In genomic region chr5:31154152-31154553, GRCm38 (mm10) we compare ENCODE assay signal across 8 mouse cellular contexts. TPM values are rescaled to one million over a fixed set of nuclear protein-coding genes. Genes with fewer than 3 reads are reported as not detected.
A peak's percentile ranks its signal among the peaks of the same experiment; 100 is the strongest.
DNase-seq lines count a peak whose midpoint lies in the region; ATAC-seq and TF ChIP-seq lines count a peak whose summit lies in the region.

Mpv17 (minus strand) TSS chr5:31154251.

- in situ Hi-C loops in CH12.LX (cut with MboI; ENCODE audit: low pct_ligation_motif_present, low pct_unique_long_range_greater_than_20kb, low sequenced_read_pairs), result no loop called here

- ATAC-seq in forebrain, embryonic 11.5 days (replicated peaks; ENCODE audit: low FRiP score), result peak; percentile 93
- peak; percentile 91 for ATAC-seq in heart, embryonic 16.5 days (replicated peaks; ENCODE audit: extremely low read depth, insufficient read depth, low FRiP score)
- peak; percentile 88 for ATAC-seq in liver, embryonic 15.5 days (ENCODE audit: insufficient read depth)
- peak; percentile 97 for ATAC-seq in neural tube, embryonic 13.5 days (ENCODE audit: low read depth)

- TF ChIP-seq EP300 in CH12.LX (IDR thresholded peaks at IDR 0.05; ENCODE audit: low read length), result no peak

- H3K4me1 ChIP-seq in CH12.LX (ENCODE audit: control insufficient read depth in 1 of 2, insufficient read depth in 2 of 2), result peaks cover 3 to 24% of the 10 kb centered on the region in 2 experiments; a peak in 2 of 4 replicates
- H3K4me1 ChIP-seq in forebrain, embryonic 11.5 days (replicated peaks; ENCODE audit: control insufficient read depth, insufficient read depth, low read length), result peaks cover 5% of the 10 kb centered on the region; the same call in 1 of the 2 replicates
- H3K4me1 ChIP-seq in heart, embryonic 16.5 days (ENCODE audit: control insufficient read depth, insufficient read depth, low read length), result peaks cover 13% of the 10 kb centered on the region
- H3K4me1 ChIP-seq in liver, embryonic 15.5 days (replicated peaks), result peaks cover 20% of the 10 kb centered on the region
- peaks cover 18% of the 10 kb centered on the region for H3K4me1 ChIP-seq in neural tube, embryonic 13.5 days (replicated peaks)
- H3K4me1 ChIP-seq in testis, adult 2 months (ENCODE audit: control insufficient read depth, insufficient read depth, low read length), result peaks cover 5% of the 10 kb centered on the region

- under 1% methylated on average over 19 of the region's 19 CpGs for WGBS in forebrain, embryonic 11.5 days
- WGBS in heart, embryonic 16.5 days, result under 1% methylated on average over 19 of the region's 19 CpGs
- under 1% methylated on average over 19 of the region's 19 CpGs for WGBS in liver, embryonic 15.5 days (ENCODE audit: insufficient replicate concordance)
- WGBS in neural tube, embryonic 13.5 days, result under 1% methylated on average over 19 of the region's 19 CpGs

- no peaks in the 10 kb centered on the region for H3K27me3 ChIP-seq in CH12.LX (replicated peaks)
- no peaks in the 10 kb centered on the region for H3K27me3 ChIP-seq in forebrain, embryonic 11.5 days (ENCODE audit: control insufficient read depth, insufficient read depth, low read length)
- H3K27me3 ChIP-seq in heart, embryonic 16.5 days (ENCODE audit: control insufficient read depth, insufficient read depth, low read length), result no peaks in the 10 kb centered on the region
- no peaks in the 10 kb centered on the region for H3K27me3 ChIP-seq in liver, embryonic 15.5 days
- no peaks in the 10 kb centered on the region for H3K27me3 ChIP-seq in neural tube, embryonic 13.5 days
- H3K27me3 ChIP-seq in testis, adult 2 months (ENCODE audit: control insufficient read depth, insufficient read depth, low read length), result no peaks in the 10 kb centered on the region

- peak; percentile 86 for DNase-seq in CH12.LX (ENCODE audit: extremely low read depth)
- peak; percentile 67 for DNase-seq in c-Kit-positive CD71-positive TER-119-negative erythroid progenitor cells, embryonic 14.5 days (ENCODE audit: low read depth)
- DNase-seq in forebrain, embryonic 11.5 days (ENCODE audit: low spot score), result peak; percentile 88
- peak; percentile 91 to 93 for DNase-seq in kidney, postnatal 36 days

- TF ChIP-seq POLR2A in CH12.LX (IDR thresholded peaks at IDR 0.05; ENCODE audit: low read depth, low read length), result peak; percentile 73
- TF ChIP-seq POLR2A in testis, adult 2 months (IDR thresholded peaks at IDR 0.05; ENCODE audit: control insufficient read depth, low read depth, low read length), result peak; percentile 84

- H3K27ac ChIP-seq in CH12.LX (ENCODE audit: insufficient read depth, low read depth), result peak within 1 kb of the TSS; percentile 33; the same call in 1 of the 2 replicates
- no peak within 1 kb of the TSS for H3K27ac ChIP-seq in forebrain, embryonic 11.5 days (ENCODE audit: low read depth, low read length)
- H3K27ac ChIP-seq in heart, embryonic 16.5 days (ENCODE audit: low read length), result peak within 1 kb of the TSS; percentile 66
- peak within 1 kb of the TSS; percentile 76 for H3K27ac ChIP-seq in liver, embryonic 15.5 days (replicated peaks)
- H3K27ac ChIP-seq in neural tube, embryonic 13.5 days (replicated peaks), result peak within 1 kb of the TSS; percentile 75
- H3K27ac ChIP-seq in testis, adult 2 months (ENCODE audit: control insufficient read depth, insufficient read depth, low read depth, low read length), result peak within 1 kb of the TSS; percentile 54

- peak within 1 kb of the TSS; percentile 61 for H3K9ac ChIP-seq in CH12.LX (ENCODE audit: insufficient read depth, low read depth)
- peak within 1 kb of the TSS; percentile 72 for H3K9ac ChIP-seq in forebrain, embryonic 11.5 days (ENCODE audit: low read length)
- H3K9ac ChIP-seq in heart, embryonic 16.5 days (ENCODE audit: low read length), result peak within 1 kb of the TSS; percentile 87
- H3K9ac ChIP-seq in liver, embryonic 15.5 days, result peak within 1 kb of the TSS; percentile 80
- H3K9ac ChIP-seq in neural tube, embryonic 13.5 days, result peak within 1 kb of the TSS; percentile 83

- TF ChIP-seq CTCF in CH12.LX (conservative IDR thresholded peaks at IDR 0.05 in 1 of 2, IDR thresholded peaks at IDR 0.05 in 1 of 2; ENCODE audit: low read depth in 2 of 2, low read length in 2 of 2), result no peak
- no peak for TF ChIP-seq CTCF in testis, adult 2 months (IDR thresholded peaks at IDR 0.05; ENCODE audit: control insufficient read depth, insufficient read depth, insufficient replicate concordance, low read depth, low read length)

- H3K4me2 ChIP-seq in CH12.LX (ENCODE audit: insufficient read depth, low read depth, poor library complexity, severe bottlenecking), result peak within 1 kb of the TSS; percentile 65
- H3K4me2 ChIP-seq in forebrain, embryonic 11.5 days (ENCODE audit: low read depth, low read length, severe bottlenecking), result peak within 1 kb of the TSS; percentile 94
- H3K4me2 ChIP-seq in heart, embryonic 16.5 days (ENCODE audit: low read depth, low read length), result peak within 1 kb of the TSS; percentile 74
- H3K4me2 ChIP-seq in liver, embryonic 15.5 days, result peak within 1 kb of the TSS; percentile 86
- peak within 1 kb of the TSS; percentile 86 for H3K4me2 ChIP-seq in neural tube, embryonic 13.5 days

- H3K4me3 ChIP-seq in CH12.LX (replicated peaks in 1 of 3; ENCODE audit: low read depth in 2 of 3, low read length in 2 of 3, poor library complexity in 1 of 3), result peak within 1 kb of the TSS; percentile 72 to 81 (median 73)
- peak within 1 kb of the TSS; percentile 58 for H3K4me3 ChIP-seq in forebrain, embryonic 11.5 days (ENCODE audit: low read depth, low read length)
- peak within 1 kb of the TSS; percentile 78 for H3K4me3 ChIP-seq in heart, embryonic 16.5 days (ENCODE audit: low read length)
- H3K4me3 ChIP-seq in liver, embryonic 15.5 days (replicated peaks), result peak within 1 kb of the TSS; percentile 72
- peak within 1 kb of the TSS; percentile 67 for H3K4me3 ChIP-seq in neural tube, embryonic 13.5 days
- peak within 1 kb of the TSS; percentile 81 for H3K4me3 ChIP-seq in testis, adult 2 months (ENCODE audit: control insufficient read depth, low read depth, low read length)

- H3K9me3 ChIP-seq in CH12.LX (replicated peaks; ENCODE audit: low read length), result no peaks in the 10 kb centered on the region
- H3K9me3 ChIP-seq in forebrain, embryonic 11.5 days (ENCODE audit: control insufficient read depth, low read length), result no peaks in the 10 kb centered on the region
- no peaks in the 10 kb centered on the region for H3K9me3 ChIP-seq in heart, embryonic 16.5 days (replicated peaks; ENCODE audit: control insufficient read depth, low read length)
- no peaks in the 10 kb centered on the region for H3K9me3 ChIP-seq in liver, embryonic 15.5 days (replicated peaks)
- no peaks in the 10 kb centered on the region for H3K9me3 ChIP-seq in neural tube, embryonic 13.5 days

- H3K79me2 ChIP-seq in CH12.LX (replicated peaks; ENCODE audit: control insufficient read depth, extremely low read depth, insufficient read depth, poor library complexity, severe bottlenecking), result no peaks in the 10 kb centered on the region

- TF ChIP-seq RAD21 in CH12.LX (IDR thresholded peaks at IDR 0.05; ENCODE audit: low read depth, low read length), result no peak

- H3K36me3 ChIP-seq in CH12.LX (replicated peaks in 1 of 2; ENCODE audit: control insufficient read depth in 1 of 2, insufficient read depth in 1 of 2, low read length in 1 of 2), result peaks cover 31 to 66% of the 10 kb centered on the region in 2 experiments
- H3K36me3 ChIP-seq in forebrain, embryonic 11.5 days (ENCODE audit: control insufficient read depth, insufficient read depth, low read length), result peaks cover 13% of the 10 kb centered on the region; the same call in 1 of the 2 replicates
- H3K36me3 ChIP-seq in heart, embryonic 16.5 days (ENCODE audit: control insufficient read depth, insufficient read depth), result peaks cover 26% of the 10 kb centered on the region
- H3K36me3 ChIP-seq in liver, embryonic 15.5 days (replicated peaks), result peaks cover 25% of the 10 kb centered on the region
- H3K36me3 ChIP-seq in neural tube, embryonic 13.5 days, result peaks cover 35% of the 10 kb centered on the region
- peaks cover 1% of the 10 kb centered on the region for H3K36me3 ChIP-seq in testis, adult 2 months (ENCODE audit: control insufficient read depth, insufficient read depth, low read length)

- dilution Hi-C loops in CH12.LX (cut with MboI; ENCODE audit: extremely low pct_ligation_motif_present, extremely low pct_unique_long_range_greater_than_20kb, low sequenced_read_pairs), result no loop called here

TF ChIP-seq in CH12.LX, 34 proteins besides CTCF, POLR2A, EP300 and RAD21 (continues in another document):
- TF ChIP-seq NRF1 (IDR thresholded peaks at IDR 0.05; ENCODE audit: low read depth, low read length) (peak; percentile 83), MAX (IDR thresholded peaks at IDR 0.05; ENCODE audit: low read length) (peak; percentile 79; the same call in 1 of the 2 replicates), POLR2AphosphoS2 (IDR thresholded peaks at IDR 0.05; ENCODE audit: low read depth, low read length) (peak; percentile 97; the same call in 1 of the 2 replicates), ELF1 (IDR thresholded peaks at IDR 0.05; ENCODE audit: low read depth, low read length) (peak; percentile 94), CHD1 (IDR thresholded peaks at IDR 0.05; ENCODE audit: low read depth, low read length) (no peak), ZC3H11A (IDR thresholded peaks at IDR 0.05; ENCODE audit: low read depth, low read length) (no peak), BHLHE40 (IDR thresholded peaks at IDR 0.05; ENCODE audit: low read depth, low read length) (peak; percentile 99), E2F4 (IDR thresholded peaks at IDR 0.05; ENCODE audit: insufficient replicate concordance, low read depth, low read length) (no peak), KAT2A (IDR thresholded peaks at IDR 0.05; ENCODE audit: insufficient replicate concordance, low read length) (no peak), USF1 (IDR thresholded peaks at IDR 0.05; ENCODE audit: low read depth, low read length) (peak; percentile 94), MYC (IDR thresholded peaks at IDR 0.05; ENCODE audit: low read depth, low read length) (no peak), IRF4 (IDR thresholded peaks at IDR 0.05; ENCODE audit: low read depth, low read length) (no peak), TBP (conservative IDR thresholded peaks at IDR 0.05; ENCODE audit: low read depth, low read length) (no peak; the same call in 1 of the 2 replicates), MAZ (IDR thresholded peaks at IDR 0.05; ENCODE audit: low read depth, low read length) (no peak), SIN3A (IDR thresholded peaks at IDR 0.05; ENCODE audit: low read length) (peak; percentile 81)

RNA-seq across cellular contexts. Expression of gene Mpv17, which starts in this region (rescaled TPM):
- total RNA-seq in CH12.LX (2012; rRNA removed), result 24.0 and 30.3 TPM in 2 replicates
- total RNA-seq in CH12.LX (2014; rRNA removed), result 37.6 and 39.7 TPM in 2 replicates
- 32.8 and 40.4 TPM in 2 replicates for polyA plus RNA-seq in CH12.LX (2012; ENCODE audit: insufficient read length, low read depth)
- 56.3 and 57.5 TPM in 2 replicates for polyA plus RNA-seq in forebrain, embryonic 11.5 days (2014; fragmentation: Nextera tagmentation; extraction: Ambion mirVana)
- 87.6 and 91.5 TPM in 2 replicates for polyA plus RNA-seq in heart, embryonic 16.5 days (2015; fragmentation: Nextera tagmentation; extraction: Ambion mirVana)
- polyA plus RNA-seq in liver, embryonic 15.5 days (2015; fragmentation: Nextera tagmentation; extraction: Ambion mirVana), result 18.8 and 19.5 TPM in 2 replicates
- polyA plus RNA-seq in neural tube, embryonic 13.5 days (2015; fragmentation: Nextera tagmentation; extraction: Ambion mirVana), result 50.4 and 55.5 TPM in 2 replicates
- polyA plus RNA-seq in testis, adult 2 months (2012; rRNA removed), result 11.2 and 14.3 TPM in 2 replicates
